Mouse (Mus musculus): ENCODE measurements around the gene Itpr1. TPM values are rescaled to one million over a fixed set of nuclear protein-coding genes. Genes with fewer than 3 reads are reported as not detected.

Itpr1 gene
- total RNA-seq, 2 experiments from 2014 or later, result 11.8 to 14.8 TPM

DNA sequence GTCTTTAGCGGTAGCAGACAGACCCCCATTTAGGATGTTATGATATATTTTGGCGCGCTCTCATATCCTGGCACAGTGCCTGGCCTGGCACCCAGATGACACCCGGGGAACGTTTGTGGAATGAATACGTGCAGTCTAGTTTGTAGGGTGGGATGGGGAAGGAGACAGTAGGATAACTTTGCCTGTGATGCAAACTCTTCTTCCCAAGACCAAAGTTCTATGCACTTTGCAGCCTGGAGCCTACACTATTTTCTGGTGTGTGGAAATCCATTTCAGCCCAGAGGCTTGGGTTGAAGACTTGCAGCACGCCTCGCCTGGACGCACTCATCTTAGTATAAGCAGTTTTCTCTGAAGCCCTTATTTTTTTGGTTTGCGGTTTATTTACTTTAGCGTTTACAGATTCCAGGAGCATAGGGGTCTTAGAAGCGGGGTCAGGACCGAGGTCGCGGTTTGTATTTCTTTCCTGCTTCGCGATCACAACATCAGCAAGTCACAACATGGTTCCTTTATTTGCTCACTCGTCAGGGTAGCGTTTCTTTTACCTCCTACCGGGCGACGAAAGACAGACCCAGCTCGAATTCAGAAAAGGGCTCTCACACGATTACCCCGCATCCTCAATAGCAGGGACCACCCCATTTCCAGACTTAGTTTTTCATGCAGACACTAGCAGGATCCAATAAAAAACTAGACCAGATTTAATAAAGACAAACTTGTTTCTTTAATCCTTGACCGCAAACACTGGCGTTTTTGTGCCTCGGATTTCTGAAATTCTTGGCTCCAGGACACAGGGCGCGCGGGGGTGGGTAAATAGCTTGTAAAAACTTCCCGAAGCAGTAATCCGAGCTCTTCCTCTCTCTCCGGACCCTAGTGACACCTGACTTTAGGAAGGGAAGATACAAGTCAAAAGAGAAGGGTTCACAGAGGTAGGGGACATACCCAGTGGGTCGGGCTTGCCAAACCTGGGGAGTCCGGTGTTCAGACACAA is 708 bp upstream of the Itpr1 start:
- no peak for DNase-seq
- intact Hi-C loops (cut with DNase I), result loop anchor here (10.0 kb wide), 1 partner anchor 93 kb away; no protein-coding TSS in a partner anchor

DNA sequence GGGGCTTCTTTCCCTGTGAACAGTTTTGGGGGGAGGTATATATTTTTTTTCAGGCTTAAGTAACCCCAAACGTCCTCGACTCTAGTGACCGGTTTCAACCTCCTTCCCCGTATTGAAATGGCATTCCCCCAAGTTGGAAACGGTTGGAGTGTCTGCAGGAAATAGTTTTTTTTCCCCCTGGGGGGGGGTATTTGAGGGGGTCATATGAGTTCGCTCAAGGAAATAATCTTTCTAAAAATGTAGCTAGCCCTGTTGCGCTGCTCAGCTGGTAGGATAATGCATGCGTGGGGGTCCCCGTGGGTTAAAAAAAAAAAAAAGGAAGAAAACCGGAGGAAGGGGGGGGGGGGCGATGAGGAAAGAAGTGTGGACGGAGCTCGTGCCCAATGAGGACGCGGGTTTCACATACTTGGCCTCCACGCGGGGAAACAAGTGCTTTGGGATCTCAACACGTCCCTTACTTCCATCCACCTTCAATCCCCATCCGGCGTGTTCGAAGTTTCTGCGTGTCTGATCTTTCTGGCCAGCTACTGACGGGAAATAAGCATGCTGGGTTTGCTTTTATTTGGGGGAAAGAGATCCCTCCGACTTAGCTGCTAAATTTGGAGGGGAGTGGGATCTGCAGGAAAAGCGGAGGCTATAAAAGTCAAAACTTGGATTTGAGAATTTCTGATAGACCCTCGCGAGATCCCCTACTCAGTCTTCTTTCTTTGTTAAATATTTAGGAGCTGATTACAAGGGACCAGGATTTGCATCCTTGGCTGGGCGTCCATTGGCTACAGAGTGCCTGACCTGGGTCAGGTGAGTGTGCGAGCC is 791 bp downstream of the Itpr1 start:
- DNase-seq, result no peak
- intact Hi-C loops (cut with DNase I), result loop anchor here (10.0 kb wide), 1 partner anchor 91 kb away; no protein-coding TSS in a partner anchor

GRCm38 (mm10) chr6:108214294-108214925 is 1.5 kb downstream of the Itpr1 start:
- DNase-seq, result no peak
- intact Hi-C loops (cut with DNase I), result loop anchor here (10.0 kb wide), 1 partner anchor 90 kb away; no protein-coding TSS in a partner anchor

DNA sequence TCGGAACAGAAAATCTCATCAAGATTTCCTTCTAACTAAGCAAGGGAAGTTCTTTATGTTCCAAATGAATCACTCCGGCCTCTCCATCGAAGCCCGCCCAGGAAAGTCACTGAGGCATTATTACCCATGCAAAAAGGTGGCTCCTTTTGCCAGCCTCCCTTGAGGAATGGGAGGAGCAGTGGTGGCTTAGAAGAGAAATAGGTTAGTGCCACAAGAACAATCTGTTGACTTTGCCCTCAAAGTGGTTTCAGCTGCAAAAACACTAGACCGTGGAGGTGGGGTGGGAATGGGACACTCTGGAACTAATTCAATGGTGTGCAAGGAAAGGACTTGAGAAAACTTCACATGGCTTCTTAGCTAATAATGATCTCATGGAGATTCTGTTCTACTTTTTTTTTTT is 3.2 kb downstream of the Itpr1 start:
- intact Hi-C loops (cut with DNase I), result loop anchor here (10.0 kb wide), 1 partner anchor 89 kb away; no protein-coding TSS in a partner anchor
- no peak for DNase-seq

DNA sequence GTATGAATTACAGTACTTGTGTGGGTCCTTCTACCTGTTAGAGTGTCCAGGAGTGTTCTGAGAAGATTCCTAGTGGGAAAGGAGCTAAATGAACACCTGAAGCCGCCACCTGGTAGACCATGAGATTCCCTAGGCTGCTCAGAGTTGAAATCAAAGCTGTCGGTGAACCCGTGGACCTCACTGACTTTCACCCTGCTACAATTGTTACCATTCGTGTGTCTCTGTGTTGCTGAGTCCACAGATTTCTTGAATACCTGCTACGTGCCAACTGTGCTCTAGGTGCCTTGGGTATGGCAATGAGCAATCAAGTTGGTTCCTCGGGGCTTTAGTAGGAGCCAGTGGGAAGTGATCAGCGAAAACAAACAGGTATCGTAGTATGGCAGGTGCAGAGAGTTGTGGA is 3.9 kb downstream of the Itpr1 start:
- intact Hi-C loops (cut with DNase I), result loop anchor here (10.0 kb wide), 1 partner anchor 88 kb away; no protein-coding TSS in a partner anchor
- DNase-seq, result no peak

- no peak for DNase-seq
These were observed 5.1 kb downstream of the Itpr1 start for GRCm38 (mm10) chr6:108217987-108218386.

GRCm38 (mm10) chr6:108222435-108222834 is 9.5 kb downstream of the Itpr1 start:
- no peak for DNase-seq
- intact Hi-C loops (cut with DNase I), result no loop called here

More at GRCm38 (mm10) chr6:108217987-108218386, 5.1 kb downstream of the Itpr1 start:
- intact Hi-C loops (cut with DNase I), result loop anchor here (10.0 kb wide), 1 partner anchor 87 kb away; no protein-coding TSS in a partner anchor

DNA sequence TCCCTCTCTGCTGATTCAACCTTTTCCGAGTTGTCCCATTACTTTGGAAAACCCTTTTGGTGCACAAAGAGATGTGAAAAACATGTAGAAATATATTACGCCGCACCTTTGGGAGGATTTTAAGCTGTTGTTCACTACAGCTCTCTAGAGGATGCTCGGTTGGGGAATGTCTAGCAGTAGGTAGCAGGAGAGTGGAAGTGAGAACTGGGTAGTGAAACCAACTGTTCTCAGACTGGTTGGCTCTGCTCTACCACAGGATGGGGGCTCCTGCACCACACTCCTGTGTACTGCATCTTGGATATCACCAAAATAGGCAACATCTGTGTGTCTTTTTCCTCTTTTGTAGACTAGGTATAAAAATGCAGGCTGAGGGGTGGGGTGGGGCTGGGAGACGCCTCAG is 10.0 kb downstream of the Itpr1 start:
- no peak for DNase-seq
- intact Hi-C loops (cut with DNase I), result no loop called here

- no peak for DNase-seq
- intact Hi-C loops (cut with DNase I), result no loop called here
These were observed 11.5 kb downstream of the Itpr1 start for GRCm38 (mm10) chr6:108224361-108224760.

DNA sequence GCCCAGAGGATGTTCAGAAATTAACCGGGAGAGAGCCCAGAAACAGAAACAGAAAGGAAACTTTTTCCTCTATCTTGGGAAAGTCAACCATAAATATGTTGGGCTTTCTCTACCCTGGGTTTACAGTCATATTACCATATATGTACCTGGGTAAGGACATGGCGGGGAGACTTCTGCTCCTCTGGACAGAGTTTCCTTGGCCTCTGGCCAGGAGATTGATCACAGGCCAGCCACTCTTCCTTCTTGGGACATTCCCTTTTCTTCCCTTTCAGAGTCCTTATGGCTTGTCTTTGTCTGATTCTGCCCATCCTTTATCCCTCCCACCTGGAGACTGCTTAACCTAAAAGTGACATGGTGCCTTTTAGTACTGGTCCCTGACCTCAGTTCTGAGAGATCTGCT is 12.1 kb downstream of the Itpr1 start:
- no peak for DNase-seq
- intact Hi-C loops (cut with DNase I), result no loop called here

GRCm38 (mm10) chr6:108226230-108226629 is 13.3 kb downstream of the Itpr1 start:
- intact Hi-C loops (cut with DNase I), result no loop called here
- DNase-seq, result no peak

- no peak for DNase-seq
- intact Hi-C loops (cut with DNase I), result no loop called here
These were observed 14.6 kb downstream of the Itpr1 start for GRCm38 (mm10) chr6:108227461-108227860.

- no peak for DNase-seq
- intact Hi-C loops (cut with DNase I), result no loop called here
These were observed 15.2 kb downstream of the Itpr1 start for GRCm38 (mm10) chr6:108228048-108228447.

GRCm38 (mm10) chr6:108228601-108229000 is 15.7 kb downstream of the Itpr1 start:
- DNase-seq, result no peak
- intact Hi-C loops (cut with DNase I), result no loop called here

DNA sequence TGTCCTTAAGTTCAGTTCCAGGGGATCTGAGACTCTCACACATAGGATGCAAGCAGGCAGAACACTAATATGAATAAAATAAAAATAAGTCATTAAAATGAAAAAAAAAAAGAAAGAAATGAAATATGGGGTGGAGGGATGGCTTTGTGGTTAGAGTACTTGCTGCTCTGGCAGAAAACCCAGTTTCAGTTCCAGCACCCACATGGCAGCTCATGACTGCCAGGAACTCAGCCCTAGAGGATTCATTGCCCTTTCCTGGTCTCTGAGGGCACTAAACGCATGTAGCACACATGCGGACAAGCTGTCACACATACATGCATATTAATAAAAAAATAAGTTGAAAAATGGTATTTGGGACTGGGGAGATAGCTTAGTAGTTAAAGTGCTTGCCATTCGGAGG is 17.7 kb downstream of the Itpr1 start:
- no peak for DNase-seq
- intact Hi-C loops (cut with DNase I), result no loop called here

DNA sequence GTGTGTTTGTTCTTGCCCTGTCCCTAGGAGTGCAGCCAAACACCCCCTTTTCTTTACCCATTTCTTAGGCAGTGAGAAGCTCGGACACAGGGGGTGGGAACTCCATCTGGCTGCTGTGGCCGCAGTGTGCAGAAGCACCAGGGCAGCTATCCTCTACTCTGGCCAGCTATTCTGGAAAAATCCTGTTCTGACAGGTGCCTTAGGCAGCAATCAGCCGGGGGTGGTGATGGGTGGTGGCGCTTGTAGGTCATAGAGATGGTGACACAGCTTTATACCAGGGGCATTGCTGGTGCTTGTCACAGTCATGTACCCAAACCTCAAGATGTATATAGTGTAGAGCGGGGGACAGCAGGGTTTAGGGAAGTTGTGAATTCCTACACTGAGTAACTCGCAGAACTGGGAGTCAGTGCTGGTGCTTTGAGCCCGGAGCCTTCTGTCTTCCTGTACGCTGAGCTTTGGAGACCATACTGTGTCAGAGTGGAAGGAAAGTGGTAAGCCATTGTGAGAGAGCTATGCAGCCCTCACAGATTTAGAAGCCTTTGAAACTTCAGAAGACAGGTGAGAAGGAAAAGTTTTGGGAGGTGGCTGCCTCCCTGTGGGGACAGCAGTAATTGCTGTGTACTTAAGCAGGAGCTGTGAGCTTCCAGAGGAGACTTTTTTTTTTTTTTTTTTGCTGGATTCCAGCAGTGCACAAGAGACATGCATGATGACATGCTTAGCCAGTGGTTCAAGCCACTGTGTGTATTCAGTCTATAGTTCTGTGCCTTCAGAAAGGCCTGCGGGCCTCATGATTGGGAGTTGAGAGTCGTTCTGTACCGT is 19.2 kb downstream of the Itpr1 start:
- intact Hi-C loops (cut with DNase I), result no loop called here
- DNase-seq, result no peak

DNA sequence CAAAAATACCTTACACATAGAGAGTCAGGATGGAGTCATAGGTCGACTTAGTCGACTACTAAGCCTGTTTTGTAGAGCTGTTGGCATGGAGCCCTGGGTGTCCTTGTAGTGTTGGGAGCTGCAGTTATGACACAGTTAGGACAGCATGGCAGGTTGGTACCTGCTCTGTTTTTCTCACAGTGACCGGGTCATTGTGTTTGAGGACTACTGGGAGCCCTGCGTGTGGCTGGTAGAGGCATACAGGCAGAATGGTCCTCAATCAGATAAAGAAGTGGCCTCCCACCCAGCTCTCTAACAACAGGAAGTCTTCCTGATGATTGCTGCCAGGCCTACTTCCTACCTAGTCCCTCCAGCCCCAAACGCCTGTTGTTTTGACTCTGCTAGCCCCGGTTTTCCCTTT is 20.2 kb downstream of the Itpr1 start:
- DNase-seq, result no peak
- intact Hi-C loops (cut with DNase I), result no loop called here

DNA sequence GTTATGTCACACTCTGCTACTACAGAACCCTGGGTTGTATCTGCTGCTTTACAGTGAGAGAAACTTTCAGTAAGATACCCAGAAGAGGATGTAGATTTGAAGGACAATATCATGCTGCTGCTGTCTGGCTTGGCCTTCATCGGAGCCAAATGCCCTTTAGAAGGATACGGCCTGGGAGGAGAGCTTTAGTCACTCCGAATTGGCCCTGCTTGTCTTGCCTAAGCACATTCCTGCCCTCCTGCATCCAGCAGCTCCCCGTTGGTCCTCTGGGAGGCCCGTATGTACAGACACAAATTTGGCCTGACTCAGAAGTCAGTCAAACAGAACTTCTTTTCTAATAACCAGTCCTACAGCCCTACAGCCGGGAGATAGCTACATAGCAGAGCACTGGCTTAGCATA is 21.6 kb downstream of the Itpr1 start:
- DNase-seq, result no peak
- intact Hi-C loops (cut with DNase I), result no loop called here

DNA sequence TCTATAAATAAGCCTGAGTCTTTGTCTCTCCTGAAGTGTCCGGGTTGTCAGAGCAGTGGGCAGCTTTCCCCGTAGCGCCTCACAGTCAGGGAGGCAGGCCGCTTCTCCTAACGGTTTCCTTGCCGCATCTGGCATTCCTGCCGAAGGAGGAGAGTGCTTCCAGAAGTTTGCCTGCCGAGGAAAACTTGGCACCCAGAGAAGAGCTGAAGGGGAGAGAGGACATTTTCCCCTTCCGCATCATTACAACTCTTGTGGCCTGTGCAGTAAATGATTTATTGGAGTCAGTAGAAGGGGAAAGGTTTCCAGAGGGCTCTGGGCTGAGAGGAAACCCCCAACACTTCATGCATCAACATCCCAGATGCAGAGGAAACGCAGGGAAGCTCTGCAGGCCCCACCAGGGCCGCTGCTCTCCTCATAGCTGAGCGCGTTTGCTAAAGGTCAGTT is 22.8 kb downstream of the Itpr1 start:
- intact Hi-C loops (cut with DNase I), result no loop called here

More for the DNA sequence above, 22.8 kb downstream of the Itpr1 start:
- no peak for DNase-seq

All from gastrocnemius, postnatal 36 days (tissue).